Mouse (Mus musculus) gastrocnemius, postnatal 36 days (tissue): ENCODE measurements around the gene Dgat2. TPM values are rescaled to one million over a fixed set of nuclear protein-coding genes. Genes with fewer than 3 reads are reported as not detected.

Experiments used
- DNase-seq, 2 experiments: peaks; one replicate each; pipeline ENCODE4 v3.0.0; 2022
- intact Hi-C: fragments of 180-260 bp; cut with DNase I; formaldehyde crosslinking; loops from one replicate; pipeline ENCODE4 v1.15.1; 2025
- long read RNA-seq, 2 experiments: library from polyadenylated mRNA; stranded (forward); transcript quantifications; one replicate each; pipeline ENCODE4 v2.0.0; 2021
- total RNA-seq, 2 experiments: library from RNA; stranded (reverse); gene quantifications; 2 replicates each; pipeline ENCODE4 v1.2.3; 2021

Dgat2 gene
- total RNA-seq = 10 to 100 TPM; 44.6 to 70.1 TPM
- long read RNA-seq, experiment 1, transcript Dgat2-201 (8 exons, 2,262 nt) = major isoform, 59 of 85 reads
- long read RNA-seq, experiment 1, partial matches to known transcripts = 14 of 85 reads
- long read RNA-seq, experiment 1, other reads (novel, unspliced or antisense) = 12 of 85 reads
- long read RNA-seq, experiment 2, transcript Dgat2-201 (8 exons, 2,262 nt) = major isoform, 130 of 185 reads
- long read RNA-seq, experiment 2, partial matches to known transcripts = 47 of 185 reads
- long read RNA-seq, experiment 2, other reads (novel, unspliced or antisense) = 8 of 185 reads

GRCm38 (mm10) chr7:99182432-99183172 is at the start of gene Dgat2:
Dgat2 (minus strand) TSS chr7:99182719.
- DNase-seq = peak; percentile 86 to 92
- intact Hi-C loops = loop anchor here (5.0 kb wide), 1 partner anchor 45 kb away; no protein-coding TSS in a partner anchor

DNA sequence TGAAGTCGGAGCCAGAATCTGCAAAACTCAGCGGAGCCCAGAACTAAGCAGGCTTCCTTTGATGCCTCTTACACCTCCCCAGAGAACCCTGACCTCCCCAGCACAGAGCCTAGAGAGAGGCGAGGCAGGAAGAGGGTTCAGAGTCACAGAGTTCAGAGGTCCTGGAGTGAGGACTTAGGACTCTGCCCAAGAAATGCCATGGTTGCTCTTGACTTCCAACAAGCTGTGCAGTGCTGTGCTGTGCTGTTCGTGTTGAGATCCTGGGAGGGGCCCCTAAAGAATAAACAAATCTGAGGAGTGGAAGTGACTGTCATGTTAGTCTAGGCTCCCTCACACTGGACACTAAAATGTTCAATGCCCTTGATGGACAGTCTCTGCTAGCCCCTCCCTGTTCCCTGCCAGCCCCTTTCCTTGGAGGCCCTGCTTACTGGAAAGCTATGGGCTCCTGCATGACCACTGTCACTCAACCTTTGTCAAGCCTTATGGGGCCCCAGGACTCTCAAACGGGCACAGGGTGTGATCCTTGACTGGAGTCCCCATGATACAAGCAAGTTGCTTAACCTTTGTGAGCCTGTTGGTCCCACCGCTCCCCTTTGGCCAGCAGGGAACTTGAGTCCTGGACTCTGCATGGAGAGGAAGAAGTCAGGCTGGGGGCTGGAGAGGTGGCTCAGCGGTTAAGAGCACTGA is 47.7 kb upstream of the Dgat2 start:
- intact Hi-C loops = loop anchor here (5.0 kb wide), 1 partner anchor 123 kb away; no protein-coding TSS in a partner anchor
- no peak for DNase-seq

- intact Hi-C loops = loop anchor here (5.0 kb wide), 1 partner anchor 47 kb away; the partner anchor contains the start of gene Dgat2
- DNase-seq = peak in 1 of 2 experiments; percentile 50
These were observed 46.9 kb upstream of the Dgat2 start for GRCm38 (mm10) chr7:99229411-99229810.

DNA sequence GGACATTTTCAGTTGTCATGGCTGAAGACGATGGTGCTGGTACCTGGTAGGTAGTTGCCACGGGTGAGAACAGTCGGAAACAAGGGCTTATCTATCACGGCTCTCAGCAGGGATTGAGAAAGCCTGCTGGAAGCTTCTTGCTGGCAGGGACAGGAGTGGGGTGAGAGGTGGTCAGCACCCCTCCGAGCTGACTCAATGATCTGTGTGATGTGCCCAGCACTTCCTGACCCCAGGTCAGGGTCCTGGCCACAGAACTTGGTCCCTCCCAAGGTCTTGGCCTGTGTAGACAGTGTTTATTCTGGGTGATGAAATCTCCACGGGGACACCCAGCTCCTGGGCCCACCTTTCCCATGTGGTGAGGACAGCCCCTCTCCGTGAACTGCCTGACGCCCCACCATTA is 46.3 kb upstream of the Dgat2 start:
- intact Hi-C loops = loop anchor here (5.0 kb wide), 1 partner anchor 47 kb away; the partner anchor contains the start of gene Dgat2

GRCm38 (mm10) chr7:99227267-99227666 is 44.7 kb upstream of the Dgat2 start:
- intact Hi-C loops = loop anchor here (5.0 kb wide), 1 partner anchor 45 kb away; the partner anchor contains the start of gene Dgat2

More for the DNA sequence above, 46.3 kb upstream of the Dgat2 start:
- no peak for DNase-seq

GRCm38 (mm10) chr7:99226662-99227061 is 44.1 kb upstream of the Dgat2 start:
- DNase-seq = no peak
- intact Hi-C loops = loop anchor here (5.0 kb wide), 1 partner anchor 44 kb away; the partner anchor contains the start of gene Dgat2

More at GRCm38 (mm10) chr7:99227267-99227666, 44.7 kb upstream of the Dgat2 start:
- no peak for DNase-seq

DNA sequence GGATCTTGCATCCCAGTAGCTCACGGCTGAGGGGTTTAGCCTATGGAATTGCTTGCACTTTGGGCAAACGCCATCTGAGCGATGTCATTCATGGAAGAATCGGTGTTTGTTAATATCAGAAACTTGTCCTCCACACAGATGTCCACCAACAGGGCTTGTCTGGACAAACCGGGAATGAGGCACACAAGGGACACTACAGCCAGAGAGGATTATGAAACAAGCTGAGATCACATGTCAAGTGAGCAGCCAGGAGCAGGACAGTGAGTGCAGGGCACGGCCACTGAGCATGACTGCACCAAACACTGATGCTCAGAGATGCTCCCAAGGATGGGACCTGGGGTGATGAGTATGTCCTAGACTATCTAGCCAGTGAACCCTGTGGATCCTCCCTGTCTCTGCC is 42.9 kb upstream of the Dgat2 start:
- DNase-seq = no peak
- intact Hi-C loops = loop anchor here (5.0 kb wide), 1 partner anchor 43 kb away; the partner anchor contains the start of gene Dgat2

GRCm38 (mm10) chr7:99224648-99225190 is 42.2 kb upstream of the Dgat2 start:
- intact Hi-C loops = loop anchor here (5.0 kb wide), 1 partner anchor 42 kb away; the partner anchor contains the start of gene Dgat2
- DNase-seq = no peak

- DNase-seq = no peak
- intact Hi-C loops = no loop called here
These were observed 41.7 kb upstream of the Dgat2 start for GRCm38 (mm10) chr7:99224225-99224624.

DNA sequence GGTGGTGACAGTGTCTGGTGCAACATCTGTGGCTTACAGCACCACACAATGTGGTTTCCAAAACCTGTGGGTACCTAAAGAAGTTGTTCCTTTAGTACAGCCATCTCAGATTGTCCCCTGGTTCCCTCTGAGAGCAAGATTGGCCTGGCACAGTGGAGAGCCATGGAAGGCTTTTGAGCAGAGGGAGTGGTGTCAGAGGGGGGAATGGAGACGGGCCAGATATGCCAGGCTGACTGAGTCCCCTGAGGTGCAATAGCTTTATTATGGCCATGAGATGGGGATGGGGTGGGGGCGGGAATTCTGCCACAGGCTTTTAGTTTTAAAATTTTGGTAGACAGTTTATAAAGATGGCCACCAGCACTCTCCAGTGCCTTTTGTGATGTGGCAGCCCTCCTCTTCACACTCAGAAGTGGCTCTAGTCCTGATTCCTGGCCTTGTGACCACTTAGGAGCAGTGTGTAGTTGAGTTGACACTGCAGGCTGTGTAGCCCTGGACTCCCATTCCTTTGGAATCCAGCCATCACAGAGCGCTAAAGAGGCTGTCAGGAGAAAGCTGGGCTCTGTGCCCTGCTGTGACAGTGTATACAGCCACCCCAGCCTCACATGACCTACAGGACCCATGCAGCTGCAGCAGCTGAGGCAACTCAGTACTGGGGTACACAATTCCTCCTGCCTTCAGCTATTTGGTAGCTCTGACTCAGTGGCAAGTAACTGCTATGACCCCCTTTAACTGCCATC is 35.0 kb upstream of the Dgat2 start:
- intact Hi-C loops = no loop called here
- no peak for DNase-seq

- intact Hi-C loops = no loop called here
- DNase-seq = peak in 1 of 2 experiments; percentile 39
These were observed 32.9 kb upstream of the Dgat2 start for GRCm38 (mm10) chr7:99215347-99215855.

DNA sequence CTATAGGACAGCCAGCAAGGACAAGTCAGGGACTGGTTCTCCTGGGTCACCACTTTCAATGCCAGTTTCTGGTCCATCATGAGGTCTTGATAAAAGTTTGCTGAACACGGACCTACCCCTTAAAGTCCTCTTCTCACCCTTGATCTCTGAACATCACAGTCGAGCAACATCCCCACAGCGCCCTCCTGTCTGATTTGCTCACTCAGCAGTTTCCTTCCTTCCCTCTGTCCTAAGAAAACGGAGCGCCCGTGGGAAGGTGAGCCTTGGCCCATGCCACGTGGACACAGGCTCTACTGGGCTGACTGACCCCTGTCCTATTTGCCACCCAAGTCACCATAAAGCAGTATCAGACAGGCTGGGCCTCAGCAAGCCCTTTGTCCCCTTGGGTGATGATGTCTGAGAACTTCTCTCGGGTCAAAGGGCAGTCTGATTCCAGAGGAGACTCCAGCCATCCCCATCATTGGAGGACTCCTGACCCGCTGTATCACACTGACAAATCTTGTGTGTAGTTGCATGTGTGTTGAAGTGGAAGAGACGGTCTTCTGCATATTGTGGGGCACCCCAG is 32.2 kb upstream of the Dgat2 start:
- intact Hi-C loops = no loop called here
- no peak for DNase-seq

DNA sequence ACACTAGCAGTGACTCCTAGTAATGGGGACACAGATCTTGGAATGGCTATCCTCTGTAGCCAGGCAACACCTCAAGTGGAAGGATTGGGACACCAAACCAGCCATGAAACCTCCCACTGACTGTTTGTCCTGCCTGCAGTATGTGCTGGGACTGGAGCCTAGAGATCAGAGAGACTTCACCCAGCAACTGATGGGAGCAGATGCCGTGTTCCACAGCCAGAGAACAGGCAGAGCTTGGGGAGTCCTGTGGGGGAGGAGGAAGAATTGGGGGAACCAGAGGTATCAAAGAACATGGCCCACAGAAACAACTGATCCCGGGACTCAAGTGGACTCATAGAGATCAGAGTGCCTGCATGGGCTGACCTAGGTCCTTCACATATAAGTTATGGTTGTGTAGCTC is 31.2 kb upstream of the Dgat2 start:
- intact Hi-C loops = no loop called here
- no peak for DNase-seq

DNA sequence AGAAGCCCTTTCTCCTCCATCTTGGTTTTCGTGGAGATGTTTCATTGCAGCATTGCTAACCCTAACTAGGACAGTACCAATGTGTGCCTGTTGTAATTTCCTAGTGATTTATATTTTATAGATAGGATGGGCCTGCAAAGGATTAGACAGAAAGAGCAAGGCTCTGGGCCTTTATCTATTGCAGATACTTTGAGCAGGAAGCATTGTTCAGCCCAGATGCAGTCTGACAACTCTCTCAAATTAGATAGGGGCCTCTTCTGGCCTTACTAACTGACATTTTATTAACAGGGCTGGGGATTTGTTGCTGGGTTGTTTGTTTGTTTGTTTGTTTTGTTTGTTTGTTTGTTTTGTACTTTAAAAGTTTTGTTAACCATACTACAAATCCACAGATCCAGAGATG is 30.5 kb upstream of the Dgat2 start:
- intact Hi-C loops = no loop called here
- DNase-seq = no peak

DNA sequence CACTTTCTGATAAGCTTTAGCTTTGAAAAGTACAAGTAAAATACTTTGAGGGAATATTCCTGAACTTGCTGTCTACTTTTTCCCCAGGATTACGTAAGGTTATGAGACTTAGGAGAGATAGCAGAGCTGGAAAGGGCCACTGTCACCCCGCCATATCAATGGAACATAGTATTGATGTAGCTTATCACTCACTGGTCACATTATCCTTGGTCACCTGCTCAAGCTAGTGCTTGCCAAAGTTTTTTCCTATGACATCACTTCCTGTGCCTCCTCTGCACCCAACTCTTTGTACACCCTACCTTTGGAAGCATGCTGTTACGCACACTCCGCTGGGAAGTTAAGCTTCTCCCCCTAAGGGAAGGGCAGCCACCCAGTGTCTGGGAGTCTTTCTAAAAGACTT is 26.2 kb upstream of the Dgat2 start:
- no peak for DNase-seq
- intact Hi-C loops = no loop called here

DNA sequence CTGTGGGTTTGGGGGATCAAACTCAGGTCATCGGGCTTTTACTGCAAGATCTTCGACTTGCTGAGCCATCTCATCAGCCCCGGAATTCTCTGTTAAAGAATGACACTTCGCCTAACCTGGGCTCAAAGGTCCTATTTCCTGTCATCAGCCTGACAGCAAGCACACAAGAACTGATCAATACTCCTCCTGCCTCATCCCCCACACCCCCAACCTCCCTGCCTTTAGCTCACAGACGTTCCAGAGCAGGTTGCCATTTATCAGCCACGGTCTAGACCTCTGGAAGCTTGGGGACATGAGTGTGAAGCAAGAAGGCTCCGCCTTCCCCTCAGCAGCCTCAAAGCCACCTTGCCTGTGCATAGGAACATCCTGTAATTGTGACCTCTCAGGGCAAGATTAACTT is 23.8 kb upstream of the Dgat2 start:
- intact Hi-C loops = no loop called here
- DNase-seq = no peak

GRCm38 (mm10) chr7:99202163-99202562 is 19.6 kb upstream of the Dgat2 start:
- intact Hi-C loops = no loop called here
- DNase-seq = no peak

- intact Hi-C loops = no loop called here
- no peak for DNase-seq
These were observed 17.8 kb upstream of the Dgat2 start for GRCm38 (mm10) chr7:99200290-99200689.
